ENCODE assay signal across 7 mouse cellular contexts in the genomic region with DNA sequence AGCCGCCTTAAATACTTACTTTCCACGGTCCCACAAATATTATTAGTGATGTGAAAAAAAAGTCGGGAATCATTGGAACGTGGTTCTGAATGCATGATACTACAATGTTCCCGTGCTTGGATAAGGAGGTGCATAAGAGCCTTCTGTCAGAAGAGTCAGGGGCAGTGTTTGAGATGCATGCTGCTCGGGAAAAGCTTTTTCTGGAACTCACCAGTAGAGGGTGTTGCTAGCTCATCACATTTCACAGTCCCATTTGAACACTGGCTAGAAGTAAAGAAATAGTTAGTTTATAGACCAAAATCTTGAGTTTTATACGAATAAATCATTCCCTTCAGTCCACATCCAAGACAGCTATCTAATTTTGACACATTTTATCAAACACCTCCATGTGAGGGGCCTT. TPM values are rescaled to one million over a fixed set of nuclear protein-coding genes. Genes with fewer than 3 reads are reported as not detected.
DNase-seq lines count a peak whose midpoint lies in the region; ATAC-seq and TF ChIP-seq lines count a peak whose summit lies in the region.

No protein-coding gene starts in this region.

- peak; percentile 36 for ATAC-seq in activated CD4-positive, CD25-positive, alpha-beta regulatory T cell, adult 4 months
- peak; percentile 57; the same call in 1 of the 2 replicates for ATAC-seq in forebrain, embryonic 13.5 days
- peak; percentile 66; the same call in 1 of the 2 replicates for ATAC-seq in kidney, embryonic 14.5 days (ENCODE audit: low FRiP score, low TSS enrichment)

- H3K9me3 ChIP-seq in forebrain, embryonic 13.5 days (replicated peaks), result no peaks in the 10 kb centered on the region
- H3K9me3 ChIP-seq in kidney, embryonic 14.5 days (ENCODE audit: control insufficient read depth, low read length), result no peaks in the 10 kb centered on the region

- H3K27ac ChIP-seq in testis, adult 2 months (ENCODE audit: control insufficient read depth, insufficient read depth, low read depth, low read length), result no peak overlapping the region
- H3K27ac ChIP-seq in forebrain, embryonic 13.5 days, result no peak overlapping the region
- H3K27ac ChIP-seq in kidney, embryonic 14.5 days (ENCODE audit: low read depth, low read length), result no peak overlapping the region

- 24% methylated on average over 7 of the region's 7 CpGs for WGBS in forebrain, embryonic 13.5 days
- WGBS in kidney, embryonic 14.5 days, result 35% methylated on average over 7 of the region's 7 CpGs

- H3K27me3 ChIP-seq in testis, adult 2 months (ENCODE audit: control insufficient read depth, insufficient read depth, low read length), result no peaks in the 10 kb centered on the region
- H3K27me3 ChIP-seq in forebrain, embryonic 13.5 days, result no peaks in the 10 kb centered on the region
- no peaks in the 10 kb centered on the region for H3K27me3 ChIP-seq in kidney, embryonic 14.5 days (ENCODE audit: control insufficient read depth, insufficient read depth, low read length)

- no peak overlapping the region for H3K4me3 ChIP-seq in testis, adult 2 months (ENCODE audit: control insufficient read depth, low read depth, low read length)
- H3K4me3 ChIP-seq in forebrain, embryonic 13.5 days, result no peak overlapping the region
- H3K4me3 ChIP-seq in kidney, embryonic 14.5 days (ENCODE audit: low read length), result no peak overlapping the region

- H3K4me2 ChIP-seq in forebrain, embryonic 13.5 days, result no peak overlapping the region
- no peak overlapping the region for H3K4me2 ChIP-seq in kidney, embryonic 14.5 days (replicated peaks; ENCODE audit: low read depth, low read length)

- TF ChIP-seq POLR2A in testis, adult 2 months (IDR thresholded peaks at IDR 0.05; ENCODE audit: control insufficient read depth, low read depth, low read length), result no peak

- TF ChIP-seq CTCF in testis, adult 2 months (IDR thresholded peaks at IDR 0.05; ENCODE audit: control insufficient read depth, insufficient read depth, insufficient replicate concordance, low read depth, low read length), result peak; percentile 22; the same call in 1 of the 2 replicates

- H3K9ac ChIP-seq in forebrain, embryonic 13.5 days, result no peak overlapping the region
- H3K9ac ChIP-seq in kidney, embryonic 14.5 days (ENCODE audit: low read depth, low read length), result no peak overlapping the region

- H3K4me1 ChIP-seq in testis, adult 2 months (ENCODE audit: control insufficient read depth, insufficient read depth, low read length), result no peaks in the 10 kb centered on the region
- H3K4me1 ChIP-seq in forebrain, embryonic 13.5 days, result no peaks in the 10 kb centered on the region
- no peaks in the 10 kb centered on the region for H3K4me1 ChIP-seq in kidney, embryonic 14.5 days (ENCODE audit: control insufficient read depth, insufficient read depth, low read length)

- H3K36me3 ChIP-seq in testis, adult 2 months (ENCODE audit: control insufficient read depth, insufficient read depth, low read length), result no peaks in the 10 kb centered on the region
- H3K36me3 ChIP-seq in forebrain, embryonic 13.5 days (ENCODE audit: poor library complexity, severe bottlenecking), result no peaks in the 10 kb centered on the region
- H3K36me3 ChIP-seq in kidney, embryonic 14.5 days (ENCODE audit: control insufficient read depth, insufficient read depth, low read length), result no peaks in the 10 kb centered on the region

- no peak for DNase-seq in testis, postnatal 14 days (ENCODE audit: low spot score)
- peak; percentile 6 to 21 for DNase-seq in lung, adult 18-20 months
- peak; percentile 7 for DNase-seq in right cerebral cortex, postnatal 14 days

RNA-seq across cellular contexts. Expression of gene Otogl, which starts 53.2 kb away (rescaled TPM):
- polyA plus RNA-seq in testis, adult 2 months (2012; rRNA removed), result 0.01 and 0.04 TPM in 2 replicates
- polyA plus RNA-seq in activated CD4-positive, CD25-positive, alpha-beta regulatory T cell, adult 4 months (2017; shearing (Covaris generic)), result not detected
- not detected in 2 replicates for polyA plus RNA-seq in forebrain, embryonic 13.5 days (2015; fragmentation: Nextera tagmentation; extraction: Ambion mirVana)
- polyA plus RNA-seq in kidney, embryonic 14.5 days (2014; fragmentation: Nextera tagmentation; extraction: Ambion mirVana), result 0.06 and 0.07 TPM in 2 replicates
